Mouse (Mus musculus): ENCODE results near the gene Zfp672.
"Not testable (repeated sequence)": the region's sequence is repeated elsewhere in the genome, so short reads cannot be mapped to it uniquely, and the experiment has no call there.

Gene Zfp672

DNA sequence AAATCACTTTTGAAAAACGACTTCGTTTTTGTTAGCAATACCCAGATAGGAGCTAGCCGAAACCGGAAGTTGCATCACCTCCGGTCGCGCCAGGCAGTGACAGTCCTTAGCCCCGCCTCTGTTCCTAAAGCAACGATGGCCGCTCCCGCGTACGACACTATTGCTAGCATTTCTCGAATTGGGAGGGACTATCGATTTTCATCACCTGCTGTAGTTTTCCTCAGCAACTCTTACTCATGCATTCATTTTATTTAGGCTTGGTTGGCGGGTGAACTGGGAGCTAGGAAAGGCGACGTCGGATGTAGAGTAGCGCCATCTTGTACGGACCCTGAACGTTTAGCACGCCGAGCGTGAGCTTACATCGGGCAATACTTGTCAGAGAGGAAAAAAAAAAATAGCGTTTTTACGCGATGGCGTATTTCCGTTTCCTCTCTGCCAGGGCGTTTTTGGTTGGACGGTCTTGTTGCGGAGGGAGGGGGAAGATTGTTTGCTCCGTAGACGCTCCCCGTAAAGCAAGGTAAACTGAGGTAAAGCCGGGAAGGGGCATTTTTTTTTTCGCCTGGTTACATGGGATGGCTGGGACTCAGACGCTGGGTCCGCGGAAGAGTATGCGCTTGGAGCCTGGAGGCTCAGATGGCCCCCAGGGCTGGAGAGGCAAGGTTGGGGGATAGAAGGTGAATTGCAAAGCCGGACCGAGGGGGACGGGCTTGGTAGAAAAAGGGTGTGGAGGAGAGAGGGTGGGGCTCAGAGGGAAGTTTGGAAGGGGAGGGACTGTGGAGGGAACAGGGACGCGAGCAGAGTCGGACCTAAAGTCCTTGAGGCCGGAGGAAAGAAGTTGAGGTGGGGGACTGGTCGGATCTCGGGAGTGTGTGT, at the start of gene Zfp672, which contains the start of gene Sh3bp5l:
Gene Zfp672 (minus strand): TSS at position 64 of the 873 bp plus-strand sequence.
Gene Sh3bp5l (plus strand): TSS at position 449 of the 873 bp plus-strand sequence.
- in situ Hi-C loops (cut with MboI, MseI) = loop anchor here (5.0 kb wide), 1 partner anchor 917 kb away; no protein-coding TSS in a partner anchor

GRCm38 (mm10) chr11:58379516-58379915, 49.4 kb upstream of the Zfp672 start:
- in situ Hi-C loops (cut with MboI, MseI) = no loop called here

DNA sequence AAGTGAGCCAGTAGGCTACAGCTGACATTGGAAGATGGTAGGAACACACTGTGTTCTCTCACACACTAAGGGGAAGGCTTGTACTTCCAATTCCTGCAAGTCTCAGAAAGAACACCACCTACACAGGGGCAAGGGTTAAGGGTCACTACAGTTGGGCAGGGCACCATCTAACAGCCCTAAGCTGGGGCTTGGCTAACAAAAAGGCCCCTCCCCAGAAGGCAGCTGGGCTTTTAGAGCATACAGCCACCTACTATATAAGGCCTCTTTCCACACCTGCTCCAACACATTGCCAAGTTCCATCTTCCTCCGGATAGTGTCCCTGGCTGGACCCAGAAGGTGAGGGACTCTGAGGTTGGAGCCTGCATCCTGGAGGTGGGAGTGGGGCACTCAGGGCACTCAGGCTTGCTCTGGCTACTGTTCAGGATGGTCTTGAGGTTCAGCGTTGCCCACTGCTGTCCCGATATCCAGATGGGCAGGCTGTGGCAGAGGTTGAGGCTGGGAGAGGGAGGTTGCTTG, 48.7 kb upstream of the Zfp672 start, which contains the start of gene Lypd8:
Gene Lypd8 (plus strand): TSS at position 281 of the 516 bp plus-strand sequence.
- in situ Hi-C loops (cut with MboI, MseI) = no loop called here

DNA sequence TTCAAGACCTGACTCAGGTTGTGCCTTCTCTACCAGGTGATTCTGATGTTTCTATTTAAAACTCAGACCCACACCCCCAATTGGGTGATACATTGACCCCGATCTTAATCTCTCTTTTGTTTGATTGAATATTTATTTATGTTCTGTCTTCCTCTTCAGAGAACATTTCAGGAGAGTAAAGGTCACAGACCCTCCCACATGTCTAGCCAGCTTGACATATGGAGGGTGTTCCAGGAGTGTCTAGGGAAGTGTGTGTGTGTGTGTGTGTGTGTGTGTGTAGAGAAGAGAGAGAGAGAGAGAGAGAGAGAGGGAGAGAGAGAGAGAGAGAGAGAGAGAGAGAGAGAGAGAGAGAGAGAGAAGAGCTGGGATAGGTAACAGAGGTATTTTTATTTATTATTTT, 47.5 kb upstream of the Zfp672 start:
- in situ Hi-C loops (cut with MboI, MseI) = no loop called here

GRCm38 (mm10) chr11:58377273-58377672, 47.1 kb upstream of the Zfp672 start:
- in situ Hi-C loops (cut with MboI, MseI) = no loop called here

DNA sequence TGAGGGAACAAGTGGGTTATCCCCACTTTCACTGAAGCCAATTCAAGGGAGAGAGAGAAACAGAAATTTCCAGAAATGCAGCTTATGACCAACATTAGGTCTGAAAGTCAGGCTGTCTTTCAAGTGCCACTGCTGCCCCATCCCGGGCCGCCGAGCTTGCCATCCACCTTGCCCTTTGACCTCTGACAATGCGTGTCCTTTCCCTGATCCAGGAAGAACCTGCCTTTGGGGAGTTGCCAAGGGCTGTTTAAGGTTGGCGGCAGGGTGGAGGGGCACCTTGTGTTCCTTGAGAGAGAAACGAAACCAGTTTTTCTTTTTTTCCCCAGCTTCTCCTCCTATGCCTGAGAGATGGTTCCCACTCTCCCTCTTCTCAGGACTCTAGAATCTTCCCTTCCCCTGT, 36.1 kb upstream of the Zfp672 start:
- in situ Hi-C loops (cut with MboI, MseI) = not testable (repeated sequence)

GRCm38 (mm10) chr11:58364454-58364853, 34.3 kb upstream of the Zfp672 start:
- in situ Hi-C loops (cut with MboI, MseI) = no loop called here

- in situ Hi-C loops (cut with MboI, MseI) = not testable (repeated sequence)
Measured at GRCm38 (mm10) chr11:58362562-58362961, 32.4 kb upstream of the Zfp672 start.

DNA sequence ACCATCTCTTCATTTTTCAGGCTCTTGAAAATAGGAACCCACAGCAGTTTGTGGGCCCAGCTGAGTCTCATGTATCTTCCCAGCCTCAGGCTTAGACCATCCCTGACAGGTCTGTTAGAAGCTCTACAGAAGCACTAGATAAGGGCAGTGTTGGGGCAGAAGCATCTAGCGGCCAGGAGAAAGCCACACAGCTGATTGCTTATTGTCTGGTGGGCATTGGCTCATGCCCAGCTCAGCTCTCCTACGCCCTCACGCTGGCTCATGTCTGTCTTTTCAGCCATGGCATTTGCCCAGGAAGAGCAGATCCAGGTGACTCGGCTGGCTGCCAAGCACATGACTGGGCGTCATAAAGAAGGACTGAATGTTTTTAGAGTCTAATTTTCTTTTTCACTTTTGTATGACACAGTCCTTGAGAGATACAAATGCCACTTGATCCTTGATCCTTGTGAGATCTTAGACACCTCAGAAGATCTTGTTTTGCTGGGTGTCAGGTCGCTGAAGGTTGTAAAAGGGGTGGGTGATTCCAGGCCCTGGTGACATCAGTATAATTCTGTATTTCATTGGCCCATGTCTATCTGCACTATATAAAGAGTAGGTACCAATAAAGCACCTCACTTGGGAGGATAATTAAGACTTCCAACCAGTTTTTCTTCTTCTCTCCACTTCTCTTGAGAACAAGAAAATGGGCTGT, 27.9 kb upstream of the Zfp672 start:
- in situ Hi-C loops (cut with MboI, MseI) = no loop called here

GRCm38 (mm10) chr11:58357042-58357441, 26.9 kb upstream of the Zfp672 start:
- in situ Hi-C loops (cut with MboI, MseI) = no loop called here

DNA sequence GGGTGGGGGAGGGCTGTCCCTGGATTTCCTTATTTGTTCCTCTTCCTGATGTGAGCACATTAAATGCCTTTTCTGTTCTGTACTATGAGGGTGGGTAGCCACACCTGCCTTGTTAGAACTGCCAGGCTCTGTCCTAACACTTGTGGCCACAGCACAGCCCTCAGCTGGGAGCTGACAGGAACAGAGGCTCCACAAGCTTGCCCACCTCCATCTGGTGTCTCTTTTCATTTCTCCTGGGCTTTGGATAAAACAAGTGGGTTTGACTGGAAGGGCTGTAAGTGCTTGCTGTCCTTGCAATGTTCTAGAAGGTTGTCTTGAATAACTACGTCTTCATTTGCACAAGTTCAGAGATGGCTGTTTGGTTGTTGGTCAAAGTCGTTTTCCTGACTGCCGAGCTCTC, 24.8 kb upstream of the Zfp672 start:
- in situ Hi-C loops (cut with MboI, MseI) = no loop called here

DNA sequence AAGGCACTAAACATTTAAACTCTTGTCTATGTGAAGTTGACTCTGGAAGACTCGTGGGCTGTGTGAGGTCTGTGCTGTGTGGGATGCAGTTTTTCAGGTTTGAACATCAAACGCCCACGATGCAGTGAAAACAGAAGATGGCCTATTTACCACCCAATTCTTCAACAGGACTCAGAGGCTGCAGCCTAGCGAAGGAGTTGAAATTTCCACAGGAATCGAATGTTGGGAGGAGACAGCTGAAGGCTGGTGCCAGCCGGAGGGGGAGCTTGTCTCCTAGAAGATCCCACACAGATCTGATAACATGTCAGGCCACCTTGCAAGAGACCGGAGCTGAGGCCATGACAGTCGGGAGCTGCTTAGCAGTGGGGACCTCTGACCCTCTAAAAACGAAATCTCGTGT, 24.3 kb upstream of the Zfp672 start:
- in situ Hi-C loops (cut with MboI, MseI) = no loop called here

GRCm38 (mm10) chr11:58353709-58354108, 23.6 kb upstream of the Zfp672 start:
- in situ Hi-C loops (cut with MboI, MseI) = no loop called here

DNA sequence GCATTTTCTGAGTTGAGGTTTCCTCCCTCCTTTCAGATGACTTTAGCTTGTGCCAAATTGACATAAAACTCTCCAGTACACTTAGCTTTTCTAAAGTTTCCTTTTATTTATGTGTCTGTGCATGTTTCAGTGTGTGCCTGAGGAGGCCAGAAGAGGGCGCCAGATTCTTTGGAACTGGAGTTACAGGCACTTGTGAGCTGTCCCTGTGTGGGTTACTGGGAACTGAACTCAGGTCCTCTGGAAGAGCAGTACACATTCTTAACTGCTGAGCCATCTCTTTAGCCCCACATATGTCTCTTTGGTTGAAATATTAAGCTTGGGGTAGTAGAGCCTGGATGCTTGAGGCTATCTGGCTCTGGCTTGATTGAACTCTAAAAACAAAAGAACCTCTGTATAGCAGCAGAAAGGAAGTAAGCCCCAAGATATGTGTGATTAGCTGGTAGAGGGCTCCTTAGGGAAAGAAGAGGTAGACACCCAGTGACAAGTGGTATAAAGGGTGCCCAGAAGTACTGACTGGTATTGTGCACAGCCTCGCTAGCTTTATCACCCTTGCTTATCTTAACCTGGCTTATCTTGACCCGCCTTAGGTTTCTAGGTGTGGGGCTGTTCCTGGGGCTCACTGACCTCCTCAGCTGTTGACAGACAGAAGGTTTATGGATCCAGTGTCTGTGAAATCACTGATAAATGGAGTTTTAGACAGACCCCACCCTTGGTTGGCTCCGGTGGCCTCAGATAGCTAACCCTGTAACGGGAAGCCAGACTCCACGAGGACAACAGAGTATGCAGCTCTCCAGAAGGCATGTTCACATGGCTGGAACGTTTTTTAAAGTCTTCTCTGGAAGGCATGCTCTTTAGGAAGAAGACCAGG, 22.8 kb upstream of the Zfp672 start:
- in situ Hi-C loops (cut with MboI, MseI) = no loop called here

DNA sequence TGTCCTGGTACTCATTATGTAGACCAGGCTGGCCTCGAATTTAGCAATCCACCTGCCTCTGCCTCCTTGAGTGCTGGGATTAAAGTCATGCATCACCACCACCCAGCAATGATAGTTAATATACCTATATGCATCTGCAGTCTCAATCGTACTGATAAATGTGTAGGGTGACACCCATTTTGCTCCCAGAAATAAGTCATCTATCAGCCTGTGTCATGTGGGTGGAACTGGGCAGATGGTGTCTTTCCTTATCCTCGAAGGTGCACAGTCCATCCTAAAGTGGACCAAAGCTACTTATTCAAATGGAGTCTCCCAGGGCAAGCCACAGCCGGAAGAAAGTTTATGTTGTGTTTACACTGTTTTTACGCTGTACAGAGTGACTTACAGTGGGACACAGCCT, 21.0 kb upstream of the Zfp672 start:
- in situ Hi-C loops (cut with MboI, MseI) = no loop called here

DNA sequence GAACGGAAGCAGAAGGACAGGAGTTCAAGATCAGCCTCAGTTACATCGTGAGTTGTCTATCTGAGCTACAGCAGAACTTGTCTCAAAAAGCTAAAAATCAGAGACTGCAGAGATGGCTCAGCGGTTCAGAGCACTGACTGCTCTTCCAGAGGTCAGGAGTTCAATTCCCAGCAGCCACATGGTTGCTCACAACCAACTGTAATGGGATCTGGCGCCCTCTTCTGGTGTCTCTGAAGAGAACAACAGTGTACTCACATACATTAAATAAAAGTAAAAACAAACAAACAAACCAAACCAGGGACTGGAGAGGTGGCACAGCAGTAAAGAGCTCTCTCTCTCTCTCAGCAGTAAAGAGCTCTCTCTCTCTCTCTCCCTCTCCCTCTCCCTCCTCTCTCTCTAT, 20.5 kb upstream of the Zfp672 start:
- in situ Hi-C loops (cut with MboI, MseI) = no loop called here

- in situ Hi-C loops (cut with MboI, MseI) = no loop called here
Measured at GRCm38 (mm10) chr11:58346745-58347144, 16.6 kb upstream of the Zfp672 start.

DNA sequence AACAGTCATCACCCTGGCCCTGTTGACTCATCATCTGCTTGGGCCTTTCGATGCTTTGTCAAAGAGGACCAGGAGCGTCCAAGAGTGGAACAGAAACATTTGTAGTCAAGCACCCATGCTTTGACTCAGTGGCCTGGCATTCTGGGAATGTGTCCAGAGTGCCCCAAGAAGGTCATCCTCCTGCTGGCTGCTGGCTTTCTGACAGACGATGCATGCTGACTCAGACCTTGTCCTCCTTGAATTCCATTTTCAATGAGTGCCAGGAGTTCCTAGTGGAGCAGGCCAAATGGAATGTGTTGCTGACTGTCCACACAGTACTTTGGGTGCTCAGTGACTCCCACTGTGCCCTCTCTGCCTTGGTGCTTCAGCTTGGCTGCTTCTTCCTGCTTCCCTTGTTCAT, 4.6 kb upstream of the Zfp672 start:
- in situ Hi-C loops (cut with MboI, MseI) = loop anchor here (5.0 kb wide), 1 partner anchor 913 kb away; no protein-coding TSS in a partner anchor

DNA sequence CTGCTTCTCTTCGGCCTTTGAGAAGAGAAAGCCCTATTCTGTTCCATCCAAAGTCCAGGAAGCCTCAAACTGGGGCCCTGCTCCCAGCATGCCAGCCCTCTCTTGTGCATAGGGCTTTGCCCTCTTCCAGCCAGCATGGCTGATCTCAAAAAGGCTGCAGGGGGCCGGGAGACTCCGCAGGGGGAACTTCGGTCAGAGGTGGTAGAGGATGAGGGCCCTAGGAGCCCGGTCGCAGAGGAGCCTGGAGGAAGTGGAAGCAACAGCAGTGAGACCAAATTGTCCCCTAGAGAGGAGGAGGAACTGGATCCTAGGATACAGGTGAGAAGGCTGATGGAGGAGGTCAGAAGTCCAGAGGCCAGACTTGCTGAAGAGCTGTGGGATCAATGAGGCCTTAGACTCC, 1.4 kb upstream of the Zfp672 start:
- in situ Hi-C loops (cut with MboI, MseI) = loop anchor here (5.0 kb wide), 1 partner anchor 916 kb away; no protein-coding TSS in a partner anchor

DNA sequence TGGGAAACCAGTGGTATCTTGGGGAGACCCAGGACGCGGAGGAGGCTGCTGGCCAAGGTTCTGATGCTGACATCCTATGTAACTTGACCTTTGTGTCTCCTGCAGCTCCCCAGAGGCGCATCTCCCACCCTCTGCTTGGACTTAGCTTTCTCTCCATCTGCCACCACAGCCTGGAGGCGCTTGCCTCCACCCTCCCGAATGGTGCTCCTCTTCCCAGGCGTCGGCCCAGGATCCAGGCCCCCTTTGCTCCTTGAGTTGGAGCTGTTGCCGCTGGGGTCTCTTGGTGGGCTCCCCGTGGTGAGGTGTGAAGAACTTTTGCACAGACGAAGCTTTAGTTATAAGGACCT, 983 bp upstream of the Zfp672 start:
- in situ Hi-C loops (cut with MboI, MseI) = loop anchor here (5.0 kb wide), 1 partner anchor 916 kb away; no protein-coding TSS in a partner anchor

GRCm38 (mm10) chr11:58329906-58330275, 248 bp downstream of the Zfp672 start:
- in situ Hi-C loops (cut with MboI, MseI) = loop anchor here (5.0 to 10.0 kb wide), 2 partner anchors 917 to 1885 kb away; no protein-coding TSS in a partner anchor
